Mouse (Mus musculus) CD4-positive helper T cell, adult 2 months (primary cell): Measurements from ENCODE around the gene Rgs3.

Experiments used
- DNase-seq: peaks from one replicate; pipeline ENCODE4 v3.0.0-alpha.2; 2012; ENCODE audit warnings: low read depth, missing footprints, low spot score

The Rgs3 gene

DNA sequence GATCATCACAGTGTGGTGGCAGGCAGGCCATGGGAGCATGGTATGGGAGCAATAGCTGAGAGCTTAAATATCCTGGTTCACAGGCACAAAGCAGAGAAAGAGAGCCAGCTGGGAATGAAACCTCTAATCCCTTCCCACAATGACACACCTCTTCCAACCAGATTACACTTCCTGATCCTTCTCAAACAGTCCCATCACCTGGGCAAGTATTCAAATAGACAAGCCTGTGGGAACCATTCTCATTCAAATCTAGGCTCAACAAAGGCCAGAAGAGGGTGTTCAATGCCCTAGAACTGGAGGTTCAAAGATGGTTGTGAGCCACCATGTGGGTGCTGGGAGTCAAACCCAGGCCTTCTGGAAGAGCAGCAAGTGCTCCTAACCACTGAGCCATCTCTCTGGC lies 161.2 kb downstream of the Rgs3 start:
- DNase-seq = no peak

DNA sequence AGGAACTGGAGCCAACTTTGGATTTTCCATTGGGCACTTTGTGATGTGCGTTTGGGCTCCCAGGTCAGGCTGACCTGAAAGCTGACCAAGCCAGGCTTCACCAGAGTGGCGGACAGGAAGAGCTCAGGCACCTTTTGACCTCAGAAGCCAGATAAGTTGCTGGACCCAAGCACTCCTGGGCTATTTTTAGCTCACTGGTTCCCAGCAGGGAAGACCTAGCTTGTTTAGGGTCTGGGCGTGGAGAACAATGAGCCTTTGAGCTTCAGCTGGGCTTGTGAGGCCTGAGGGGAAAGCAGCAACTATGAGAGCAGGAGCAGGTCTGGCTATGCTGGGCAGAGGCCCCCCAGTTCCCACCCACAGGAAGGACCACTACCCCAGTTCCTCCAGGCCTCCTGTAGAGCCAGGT lies 162.4 kb downstream of the Rgs3 start:
- no peak for DNase-seq

DNA sequence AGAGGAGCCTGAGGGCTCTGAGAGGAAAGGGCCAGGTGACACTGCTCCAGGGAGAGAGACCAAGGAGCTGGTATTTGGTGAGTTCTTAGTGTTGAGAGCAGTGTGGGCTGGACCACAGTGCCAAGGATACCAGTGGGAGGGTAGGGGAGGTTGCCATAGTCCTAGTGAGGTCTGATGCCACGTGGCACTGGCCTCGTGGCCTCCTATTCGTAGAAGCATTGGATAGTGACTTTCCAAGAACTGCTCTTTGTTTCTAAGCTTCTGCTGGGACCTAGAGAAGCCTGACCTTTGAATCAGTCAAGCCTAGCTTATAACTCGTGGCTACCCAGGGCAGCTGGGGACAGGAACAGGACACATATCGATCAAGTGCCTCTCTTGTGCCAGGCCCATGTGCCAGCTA lies 164.1 kb downstream of the Rgs3 start:
- no peak for DNase-seq

DNA sequence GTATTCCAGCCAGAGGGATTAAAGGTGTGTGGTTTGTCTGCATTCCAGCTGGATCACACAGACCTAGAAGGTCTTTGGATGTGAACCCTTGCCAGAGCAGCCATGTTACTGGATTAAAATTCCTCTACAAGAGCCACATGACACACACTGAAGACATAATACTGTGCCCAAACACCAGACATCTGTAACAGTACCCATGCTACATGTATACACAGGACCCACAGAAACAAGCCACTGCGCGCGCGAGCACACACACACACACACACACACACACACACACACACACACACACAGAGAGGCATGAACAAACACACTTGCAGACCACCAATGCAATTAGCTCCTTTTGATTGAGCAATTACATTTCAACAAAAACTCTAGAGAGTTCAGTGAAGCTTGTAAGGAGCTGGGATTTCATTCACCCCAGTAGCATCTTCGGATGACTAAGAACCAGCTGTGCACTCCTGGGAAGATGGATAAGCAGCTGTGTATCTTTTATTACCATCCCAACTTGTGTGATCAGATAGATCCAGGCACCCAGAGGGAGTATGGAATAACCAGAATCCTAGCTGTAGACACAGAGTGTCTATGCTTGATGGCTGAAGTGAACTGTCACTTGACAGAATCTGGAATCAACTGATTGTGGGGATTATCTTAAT lies 166.8 kb downstream of the Rgs3 start:
- no peak for DNase-seq

DNA sequence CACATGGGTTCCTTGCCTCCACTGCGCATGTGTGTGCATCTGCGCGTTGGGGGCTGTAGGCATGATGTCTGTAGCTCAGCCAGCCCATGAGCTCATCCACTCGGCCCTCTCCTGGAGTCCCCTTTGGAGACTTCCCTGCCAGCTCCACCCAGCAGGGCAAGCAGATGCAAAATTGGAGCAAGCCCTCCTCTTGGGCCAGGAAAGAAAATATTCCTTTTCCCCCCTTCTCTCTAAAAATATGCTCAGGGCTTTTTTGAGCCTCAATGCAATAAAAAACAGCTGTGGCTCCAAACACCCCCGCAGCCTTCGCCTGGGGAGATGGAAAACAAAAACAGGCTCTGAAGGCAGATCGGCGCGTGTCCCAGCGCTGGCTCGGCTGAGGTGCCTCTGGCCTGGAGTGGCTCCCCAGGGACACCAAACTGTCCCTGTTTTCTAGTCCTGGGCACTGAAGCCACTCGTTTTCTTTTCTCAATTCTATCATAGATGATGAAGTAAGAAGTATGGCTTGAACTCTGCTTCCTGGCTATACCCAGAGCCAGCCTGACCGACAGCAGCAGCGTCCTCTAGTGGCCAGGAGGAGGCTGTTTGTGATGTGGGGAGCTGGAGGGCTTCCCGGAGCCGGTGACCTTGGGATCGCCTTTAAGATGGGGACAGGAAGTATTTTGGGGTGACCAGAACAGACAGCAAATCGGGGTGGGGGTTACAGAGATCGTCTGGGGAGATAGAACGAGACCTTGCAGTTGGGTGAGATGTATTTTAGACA lies 168.1 kb downstream of the Rgs3 start:
- no peak for DNase-seq

DNA sequence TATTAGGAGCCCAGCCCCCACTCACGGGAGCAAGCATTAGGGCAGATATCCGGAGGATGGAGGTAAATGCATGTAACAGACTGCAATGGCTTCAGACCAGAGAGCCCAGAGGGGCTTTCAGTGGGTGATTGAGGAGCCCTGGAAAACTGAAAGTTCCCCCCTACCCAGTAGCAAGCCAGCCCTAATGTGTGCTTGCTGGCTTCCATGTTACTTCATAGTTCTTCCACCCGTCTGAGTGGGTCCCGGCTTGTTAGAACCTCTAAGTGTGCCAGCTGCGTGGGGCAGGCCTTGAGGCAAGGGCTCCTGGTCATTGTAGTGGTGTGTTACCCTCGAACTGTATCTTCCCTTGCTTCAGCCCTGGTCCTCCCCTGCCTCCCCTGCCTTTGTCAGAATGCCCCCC lies 168.8 kb downstream of the Rgs3 start:
- DNase-seq = no peak

DNA sequence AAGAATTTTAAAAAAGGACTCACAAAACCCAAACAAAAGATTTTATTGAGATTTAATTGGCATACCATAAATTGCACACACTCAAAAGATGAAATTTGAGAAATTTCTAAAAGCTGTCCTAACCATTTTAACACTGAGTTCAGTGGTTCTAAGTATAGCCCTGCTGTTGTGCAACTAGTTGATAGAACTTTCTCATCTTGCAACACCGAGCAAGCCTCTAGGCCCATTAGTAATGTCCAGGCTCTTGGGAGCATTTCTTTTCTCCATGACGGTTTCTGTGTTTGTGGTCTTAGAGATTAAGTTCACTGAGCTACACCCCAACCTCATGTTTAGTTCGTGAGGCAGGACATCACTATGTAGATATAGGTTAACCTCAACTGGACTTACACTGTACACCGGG lies 169.5 kb downstream of the Rgs3 start:
- DNase-seq = no peak

DNA sequence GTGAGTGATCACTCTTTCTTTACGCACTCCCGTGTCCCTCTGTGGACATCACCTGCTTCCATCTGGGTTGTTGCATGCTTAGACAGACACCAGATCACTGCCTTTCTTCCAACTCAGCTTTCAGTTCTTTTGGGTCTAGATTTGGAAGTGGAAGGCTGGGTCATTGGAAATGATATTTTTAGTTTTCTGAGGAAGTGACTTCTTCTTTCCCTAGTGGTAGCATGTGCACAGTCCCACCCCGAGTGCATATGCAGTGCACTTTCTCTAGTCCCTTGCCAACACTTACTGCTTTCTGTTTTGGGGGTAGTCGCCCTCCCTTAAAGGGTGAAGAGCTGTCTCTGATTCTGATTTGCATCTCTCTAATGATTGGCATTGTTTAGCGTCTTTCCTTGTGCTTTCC lies 170.3 kb downstream of the Rgs3 start:
- DNase-seq = no peak

DNA sequence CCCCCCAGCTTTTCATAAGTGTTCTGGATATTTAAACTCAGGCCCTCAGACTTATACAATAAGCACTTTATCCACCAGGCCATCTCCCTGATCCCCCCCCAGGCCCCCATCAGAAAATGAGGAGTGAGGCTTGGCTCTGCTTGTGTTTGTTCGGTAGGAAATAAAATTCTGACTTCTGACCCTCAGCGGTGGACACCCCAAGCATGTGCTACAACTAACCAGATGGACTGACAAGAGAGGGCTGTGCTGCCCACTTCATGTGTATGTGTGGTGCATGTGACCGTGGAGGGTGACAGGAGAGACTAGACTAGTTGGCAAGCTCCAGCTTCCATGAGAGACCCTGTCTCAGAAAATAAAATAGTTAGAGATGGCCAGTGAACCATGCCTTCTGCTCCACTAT lies 171.2 kb downstream of the Rgs3 start:
- DNase-seq = no peak

DNA sequence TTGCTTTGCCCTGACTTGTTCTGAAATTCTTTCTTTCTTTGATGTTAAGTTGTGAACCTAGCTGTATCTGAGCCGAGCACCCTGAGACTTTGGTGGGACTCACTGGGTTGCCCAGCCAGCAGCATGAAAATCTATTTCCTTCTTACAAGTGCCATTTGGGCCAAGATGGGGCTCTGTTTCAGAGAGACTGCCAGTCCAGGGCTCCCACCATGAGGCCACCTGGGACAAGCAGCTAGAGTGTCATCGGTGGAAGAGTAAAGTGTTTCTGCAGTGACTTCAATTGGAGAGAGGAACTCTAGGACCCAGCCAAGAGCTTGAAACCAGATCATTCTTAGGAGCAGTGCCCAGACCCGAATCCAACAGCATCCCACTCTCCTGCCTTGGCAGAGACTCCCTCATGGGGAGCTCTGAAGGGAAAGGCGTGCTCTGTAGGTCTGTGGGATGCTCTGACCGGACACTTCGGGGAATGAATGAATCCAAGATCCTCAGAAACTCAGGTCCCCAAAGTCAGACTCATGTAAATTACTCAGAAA lies 171.9 kb downstream of the Rgs3 start:
- DNase-seq = no peak

DNA sequence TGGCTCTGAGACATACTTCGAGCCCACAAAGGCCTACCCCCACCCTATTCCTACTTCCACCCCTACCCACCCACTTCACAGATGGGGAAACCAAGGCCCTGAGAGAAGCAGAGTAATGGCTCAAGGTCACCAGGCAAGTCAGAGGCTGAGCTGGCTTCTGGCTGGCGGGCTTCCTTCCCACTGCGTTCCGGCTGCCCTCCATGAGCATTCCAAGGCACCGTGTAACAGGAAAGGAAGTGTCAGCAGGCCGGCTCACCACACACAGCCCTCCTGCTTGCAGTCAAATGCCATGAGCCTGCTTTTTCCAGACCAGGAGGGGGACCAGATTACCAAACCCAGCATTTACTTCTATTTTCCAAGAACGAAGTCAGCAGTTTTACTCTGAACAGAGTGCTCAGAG lies 172.4 kb downstream of the Rgs3 start:
- DNase-seq = no peak

DNA sequence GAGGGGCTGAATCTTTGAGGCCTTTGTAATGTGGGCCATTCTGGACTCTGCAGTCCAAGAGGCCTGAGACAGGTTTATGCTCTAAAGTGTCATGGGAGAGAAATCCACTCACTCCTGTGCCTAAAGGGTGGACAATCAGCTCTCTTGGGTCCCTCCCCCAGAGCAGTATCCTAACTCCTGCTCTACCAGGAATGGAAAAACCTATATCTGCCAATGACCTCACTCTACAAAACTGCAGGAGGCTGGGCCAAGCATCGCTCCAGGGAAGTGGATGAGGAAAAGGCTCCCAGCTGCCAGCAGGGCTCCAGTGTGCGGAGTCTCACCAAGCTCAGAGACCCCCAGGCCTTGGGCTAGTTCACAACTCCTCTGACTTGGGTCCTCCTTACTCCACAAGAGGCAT lies 173.2 kb downstream of the Rgs3 start:
- DNase-seq = no peak

DNA sequence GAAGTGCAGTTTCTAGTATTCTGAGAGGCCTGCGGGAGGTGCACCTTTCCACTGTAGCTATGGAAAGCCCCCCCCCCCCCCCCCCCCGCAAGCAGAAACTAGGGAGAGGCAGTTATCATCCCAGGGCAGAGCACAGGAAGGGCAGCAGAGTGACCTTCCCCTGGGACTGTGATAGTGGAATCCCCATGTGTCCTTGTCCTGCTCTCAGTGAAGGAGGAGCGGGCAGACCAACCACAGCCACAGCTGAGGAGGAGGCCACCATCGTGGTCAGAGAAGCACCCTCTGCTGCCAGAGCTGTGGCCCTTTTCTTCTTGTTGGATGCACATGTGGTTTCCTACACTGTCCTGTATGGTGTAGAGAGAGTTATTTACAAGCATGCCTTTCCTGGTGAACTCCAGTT lies 174.3 kb downstream of the Rgs3 start:
- DNase-seq = no peak

DNA sequence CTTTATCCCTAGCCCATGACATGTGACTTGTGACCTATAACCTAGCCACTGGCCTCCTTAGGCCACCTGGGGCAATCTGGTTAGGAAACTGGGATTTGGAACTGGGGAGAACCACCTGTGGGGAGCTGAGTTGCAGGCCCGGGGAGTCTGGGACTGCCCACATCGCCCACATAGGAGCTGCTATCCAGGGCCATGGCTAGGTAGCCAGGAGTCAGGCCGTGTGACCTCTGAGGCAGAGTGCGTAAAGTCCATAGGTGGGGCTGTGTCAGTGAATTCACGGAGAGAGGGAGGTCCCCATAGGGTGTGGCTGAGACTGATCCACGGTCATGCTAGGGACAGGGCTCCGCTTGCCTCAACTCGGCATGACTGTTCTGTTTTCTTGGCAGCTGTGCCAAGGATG lies 175.6 kb downstream of the Rgs3 start:
- DNase-seq = no peak

DNA sequence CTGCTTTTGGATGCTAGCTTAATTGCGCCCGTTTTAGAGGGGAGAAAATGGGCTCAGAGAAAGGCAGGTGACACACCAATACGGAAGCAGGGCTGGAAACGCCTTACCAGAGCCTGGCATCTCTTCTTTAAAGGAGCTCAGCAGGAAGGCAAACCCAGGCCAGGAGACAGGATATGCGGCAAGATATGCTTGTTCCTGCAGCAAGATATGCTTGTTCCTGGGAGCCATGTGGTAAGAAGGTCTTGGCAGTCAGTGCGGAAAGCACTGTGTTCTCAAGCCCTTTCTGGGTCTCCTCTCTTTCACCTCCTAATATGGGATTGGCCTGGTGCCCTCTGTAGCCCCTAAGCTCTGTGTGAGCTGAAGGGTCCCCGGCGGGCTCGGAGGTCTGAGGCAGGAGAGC lies 176.2 kb downstream of the Rgs3 start:
- no peak for DNase-seq

DNA sequence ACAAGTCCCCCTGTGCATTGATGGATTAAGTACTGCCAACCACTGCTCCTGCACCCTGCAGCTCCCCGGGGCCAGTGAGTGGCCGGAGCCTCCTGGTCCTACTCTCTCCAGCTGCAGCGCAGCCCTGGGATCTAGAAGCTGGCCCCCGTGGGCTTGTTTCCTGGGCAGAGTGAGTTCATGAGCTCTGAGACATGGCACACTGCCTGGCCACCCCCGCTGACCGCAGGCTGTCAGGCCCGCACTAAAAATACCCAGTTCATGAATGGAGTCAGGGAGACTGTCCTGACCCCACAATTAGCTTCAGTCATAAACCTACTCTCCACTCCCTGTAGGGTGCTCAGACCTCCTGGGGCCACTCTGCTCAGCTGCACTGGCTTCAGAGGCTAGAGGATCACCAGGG lies 176.8 kb downstream of the Rgs3 start:
- no peak for DNase-seq

DNA sequence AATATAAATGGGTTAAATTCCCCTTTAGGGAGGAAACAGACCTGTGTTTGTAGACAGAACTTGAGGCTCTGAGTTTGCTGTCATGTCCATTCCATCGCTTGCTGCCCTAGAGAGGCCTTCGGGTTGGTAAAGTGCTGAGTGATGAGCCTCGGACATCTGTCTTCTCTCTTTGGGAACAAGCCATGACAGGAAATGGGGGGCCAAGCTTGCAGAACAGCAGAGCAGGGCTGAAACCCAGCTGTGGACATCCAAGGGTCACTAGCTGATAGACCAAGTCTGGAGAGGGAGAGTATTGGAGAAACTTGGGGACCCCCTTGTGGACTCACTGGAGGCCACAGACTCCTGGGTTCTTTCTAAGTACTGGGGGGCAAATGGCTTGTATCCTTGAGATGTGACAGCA lies 177.3 kb downstream of the Rgs3 start:
- no peak for DNase-seq

DNA sequence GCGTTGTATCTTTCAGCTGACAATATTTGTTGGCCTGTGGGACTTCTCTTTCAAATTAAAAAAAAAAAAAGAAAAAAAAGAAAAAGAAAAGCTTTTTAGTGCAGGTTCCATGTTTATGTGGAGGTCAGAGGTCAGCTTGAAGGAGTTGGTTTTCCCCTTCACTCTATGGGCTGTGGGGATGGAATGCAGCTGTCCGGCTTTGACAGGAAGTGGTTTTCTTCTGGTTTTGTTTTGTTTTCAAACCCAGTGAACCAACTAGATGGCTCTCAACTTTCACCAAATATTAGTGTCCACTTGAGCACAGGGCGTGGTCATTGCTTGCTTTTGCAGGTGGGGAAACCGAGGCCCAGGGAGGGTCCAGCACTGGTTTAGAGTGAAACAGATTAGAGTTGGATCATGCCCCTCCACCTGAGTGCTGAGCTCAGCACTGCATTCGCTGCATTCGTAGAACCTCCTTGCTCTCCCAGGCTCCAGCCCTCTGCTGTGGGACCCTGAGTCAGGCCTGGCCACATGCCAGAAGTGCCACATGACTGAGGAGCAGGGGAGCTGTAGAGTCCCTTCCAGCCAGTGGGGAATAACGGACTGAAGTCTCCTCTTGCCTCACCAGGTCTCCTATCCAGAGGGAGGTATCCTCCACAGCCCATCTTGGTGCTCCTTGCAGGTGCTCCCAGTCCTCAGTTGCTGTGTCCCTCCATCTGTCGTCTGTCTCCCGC lies 178.5 kb downstream of the Rgs3 start:
- DNase-seq = no peak

DNA sequence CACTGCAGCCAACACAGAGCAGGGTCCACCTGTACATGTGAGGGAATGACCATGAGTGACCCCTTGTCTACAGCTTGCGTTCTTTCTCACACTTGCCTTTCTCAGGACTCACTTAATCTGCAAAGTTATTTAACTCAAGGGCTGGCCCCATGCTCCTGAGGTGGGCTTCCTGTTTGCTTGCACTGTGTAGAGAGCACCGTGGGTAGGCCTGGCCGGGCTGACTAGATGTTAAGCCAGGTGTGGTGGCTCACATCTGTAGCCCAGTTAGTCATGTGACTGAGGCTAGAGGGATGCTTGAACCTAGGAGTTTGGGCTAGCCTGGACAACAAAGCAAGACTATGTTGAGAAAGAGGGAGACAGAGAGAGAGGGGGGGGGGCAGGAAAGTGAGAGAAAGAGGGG lies 179.3 kb downstream of the Rgs3 start:
- DNase-seq = no peak

DNA sequence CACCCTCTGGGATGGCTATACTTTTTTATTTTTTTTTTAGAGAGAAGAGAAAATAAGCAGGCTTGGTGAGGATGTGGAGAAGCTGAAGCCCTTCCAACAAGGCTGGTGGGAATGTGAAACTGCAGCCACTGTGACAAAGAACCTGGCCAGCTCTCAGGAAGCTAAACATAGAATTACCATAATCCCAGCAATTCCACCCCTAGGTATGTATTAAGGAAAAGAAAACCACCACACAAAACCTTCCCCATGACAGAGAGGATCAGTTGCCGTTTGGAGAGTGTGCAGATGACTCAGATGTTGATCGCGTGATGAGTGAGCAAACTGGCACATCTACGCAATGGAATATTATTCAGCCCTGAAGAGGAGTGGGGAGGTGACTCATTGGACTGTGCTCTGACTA lies 179.9 kb downstream of the Rgs3 start:
- no peak for DNase-seq

DNA sequence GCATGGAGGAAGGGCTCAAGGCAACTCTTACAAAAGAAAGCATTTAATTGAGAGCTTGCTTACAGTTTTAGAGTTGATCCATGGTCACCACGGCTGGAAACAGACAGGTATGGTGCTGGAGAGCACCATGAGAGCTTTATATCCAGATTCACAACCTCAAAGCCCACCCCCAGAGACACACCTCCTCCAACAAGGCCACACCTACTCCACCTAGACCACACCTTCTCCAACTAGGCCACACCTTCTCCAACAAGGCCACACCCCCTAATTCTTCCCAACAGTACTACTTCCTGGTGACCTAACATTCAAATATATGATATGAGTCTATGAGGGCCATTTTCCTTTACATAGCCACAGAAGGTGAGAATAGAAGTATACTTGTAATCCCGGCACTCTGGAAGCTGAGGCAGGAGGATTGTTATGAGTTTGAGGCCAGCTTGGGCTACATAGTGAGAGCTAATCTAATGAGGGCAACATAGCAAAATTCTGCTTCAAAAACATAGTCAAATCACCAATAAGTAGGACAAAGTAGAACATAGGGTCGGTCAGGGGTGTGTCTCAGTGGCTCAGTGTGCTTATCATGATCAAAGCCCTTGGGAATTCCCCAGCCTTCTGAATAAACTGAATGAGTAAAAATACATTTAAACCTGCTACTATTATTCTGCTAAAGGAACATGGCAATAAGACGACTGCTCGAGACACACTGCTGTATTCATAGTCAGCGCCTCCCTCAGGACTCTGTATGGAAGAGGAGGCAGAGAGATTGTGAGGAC lies 180.8 kb downstream of the Rgs3 start:
- peak; percentile 23 for DNase-seq

DNA sequence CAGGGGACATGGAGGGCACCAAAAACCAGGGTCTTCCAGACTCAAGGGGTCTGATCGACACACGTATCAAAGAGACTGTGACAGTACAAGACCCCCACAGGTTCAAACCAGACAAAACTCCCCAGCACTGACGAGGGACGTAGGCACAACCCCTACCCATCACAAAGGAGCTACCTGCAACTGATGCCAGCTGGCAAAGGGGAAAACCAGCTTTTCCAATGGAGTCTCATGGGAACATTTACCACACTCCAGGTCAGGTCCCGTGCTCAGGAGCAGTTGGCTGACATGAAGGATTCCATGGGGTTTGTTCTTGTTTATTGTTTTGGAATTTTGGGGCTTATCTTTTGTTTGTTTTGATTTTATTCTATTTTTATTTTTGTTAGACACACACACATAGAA lies 181.4 kb downstream of the Rgs3 start:
- DNase-seq = no peak
